Mouse (Mus musculus) megakaryocyte, embryonic 14.5 days (primary cell): Measurements from ENCODE around the gene Rchy1.

Experiments used
- FLI1 ChIP-seq: IDR thresholded peaks from 2 replicates; pipeline ENCODE4 v1.6.1; 2012; ENCODE audit warnings: low read length, inconsistent platforms, mixed read lengths
- GATA1 ChIP-seq: IDR thresholded peaks from 3 replicates; pipeline ENCODE4 v1.6.1; 2012; ENCODE audit warnings: mixed read lengths, low read length, inconsistent platforms, borderline replicate concordance

- TF ChIP-seq GATA1: no peak
- no peak for TF ChIP-seq FLI1
Observed at GRCm38 (mm10) chr5:91911384-91912106, 51.3 kb downstream of the Rchy1 start.
